Mouse (Mus musculus) fibroblast of lung, adult 2 months (primary cell): ENCODE data around the gene Fem1b.
"Not testable (repeated sequence)": the region's sequence is repeated elsewhere in the genome, so short reads cannot be mapped to it uniquely, and the experiment has no call there.

Source experiments
- DNase-seq: peaks from one replicate; pipeline ENCODE4 v3.0.0-alpha.2; 2011; ENCODE audit warnings: low read depth

Fem1b gene

DNA sequence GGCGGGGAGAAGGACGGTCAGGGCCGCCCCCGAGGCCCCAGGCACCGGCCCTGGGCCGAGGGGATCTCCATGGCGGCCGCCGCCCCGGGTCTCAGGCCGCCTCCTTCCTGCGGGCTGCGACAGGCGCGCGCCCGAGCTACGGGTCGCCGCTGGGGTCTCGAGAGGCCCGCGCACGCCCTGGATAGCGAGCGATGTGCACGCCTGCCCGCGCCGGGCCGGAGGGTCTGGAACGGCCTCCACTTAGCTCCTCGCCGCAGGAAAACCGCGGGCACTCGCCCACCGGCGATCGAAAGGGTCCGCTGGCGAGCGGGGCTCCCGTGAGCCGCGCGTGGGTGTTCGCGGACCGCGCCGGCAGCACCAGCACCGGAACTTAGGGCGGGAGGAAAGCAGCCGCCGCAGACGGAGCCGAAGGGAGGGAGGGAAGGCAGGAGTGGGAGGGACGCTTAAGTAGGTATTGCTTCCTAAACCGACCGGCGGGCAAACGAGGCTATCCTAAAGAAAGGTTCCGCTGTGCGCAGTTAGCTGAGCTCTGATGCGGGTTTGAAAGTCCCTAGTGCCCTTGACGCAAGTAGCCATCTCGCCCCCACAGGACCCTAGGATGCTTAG lies at the start of gene Fem1b:
Gene Fem1b, minus strand, starts transcription at position 419 of the 606 bp plus-strand sequence.
- DNase-seq, result peak; percentile 83

DNA sequence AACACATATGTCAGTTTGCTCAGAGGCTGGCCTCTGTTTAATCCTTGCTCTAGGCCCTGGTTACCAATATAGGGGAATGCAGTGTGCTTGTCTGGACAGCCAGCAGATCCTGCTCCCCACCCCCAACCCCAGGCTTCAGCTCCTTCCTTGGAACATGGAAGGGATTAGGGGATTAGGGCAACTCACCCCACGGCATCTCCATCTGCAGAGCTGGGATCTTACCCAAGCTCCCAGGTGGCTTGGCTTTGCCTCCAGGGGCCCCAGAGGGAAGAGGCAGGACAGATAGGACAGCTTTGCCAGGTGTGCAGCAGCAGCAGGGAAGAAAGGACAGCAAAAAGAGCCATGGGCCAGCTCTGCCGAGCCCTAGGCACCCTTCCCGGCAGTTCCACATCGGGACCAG lies 49.1 kb upstream of the Fem1b start:
- no peak for DNase-seq

DNA sequence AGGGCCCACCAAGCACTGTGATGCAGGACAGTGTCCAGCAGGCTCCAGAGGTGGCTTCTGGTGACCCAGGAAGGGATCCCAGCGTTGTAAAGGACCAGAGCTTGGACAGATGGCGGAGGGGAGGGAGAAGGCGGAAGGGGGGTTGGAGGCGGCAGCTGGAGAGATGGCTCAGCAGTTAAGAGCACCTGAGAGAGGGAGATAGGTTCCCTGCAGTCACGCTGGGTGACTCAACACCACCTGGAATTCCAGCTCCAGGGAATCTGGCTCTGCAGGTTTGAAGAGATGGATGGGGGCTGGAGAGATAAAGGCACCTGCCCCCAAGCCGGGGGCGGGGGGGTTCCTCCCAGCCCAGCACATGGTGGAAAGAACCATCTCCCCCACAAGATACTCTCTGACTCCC lies 48.4 kb upstream of the Fem1b start:
- not testable (repeated sequence) for DNase-seq

DNA sequence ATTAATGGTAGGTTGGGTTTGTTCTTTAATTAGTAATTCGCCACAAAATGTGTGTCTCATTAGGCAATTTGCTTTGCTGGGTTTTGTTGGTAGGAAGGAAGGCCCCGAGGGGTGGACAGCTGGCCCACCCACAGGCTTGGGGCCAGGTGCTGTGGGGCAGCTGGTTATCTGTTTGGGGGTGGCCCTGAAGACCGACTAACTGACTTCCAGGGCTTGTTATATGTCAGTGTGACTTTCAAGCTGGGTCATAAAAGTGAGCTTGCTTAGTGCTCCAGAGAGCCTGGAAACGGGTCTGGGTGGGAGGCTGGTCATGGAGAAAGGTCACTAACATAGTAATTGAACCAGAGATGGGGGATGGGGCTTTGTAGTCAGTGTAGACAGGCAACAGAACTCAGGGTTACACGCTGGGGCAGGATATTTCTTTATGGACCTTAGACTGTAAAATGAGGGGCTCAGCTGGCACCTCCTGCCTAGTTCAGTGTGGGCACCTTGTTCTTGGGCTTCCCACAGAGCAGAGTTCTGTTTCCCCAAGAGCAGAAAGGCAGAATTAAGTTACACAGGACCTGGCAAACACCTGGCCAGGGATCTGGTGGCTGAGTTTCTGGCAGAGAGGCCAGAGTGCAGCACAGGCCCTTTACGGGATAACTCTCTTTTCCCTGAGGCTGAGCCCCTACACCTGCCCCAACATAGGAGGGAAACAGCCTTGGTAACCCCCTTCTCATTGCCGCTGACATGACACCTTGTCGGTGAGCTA lies 46.7 kb upstream of the Fem1b start:
- DNase-seq, result no peak

DNA sequence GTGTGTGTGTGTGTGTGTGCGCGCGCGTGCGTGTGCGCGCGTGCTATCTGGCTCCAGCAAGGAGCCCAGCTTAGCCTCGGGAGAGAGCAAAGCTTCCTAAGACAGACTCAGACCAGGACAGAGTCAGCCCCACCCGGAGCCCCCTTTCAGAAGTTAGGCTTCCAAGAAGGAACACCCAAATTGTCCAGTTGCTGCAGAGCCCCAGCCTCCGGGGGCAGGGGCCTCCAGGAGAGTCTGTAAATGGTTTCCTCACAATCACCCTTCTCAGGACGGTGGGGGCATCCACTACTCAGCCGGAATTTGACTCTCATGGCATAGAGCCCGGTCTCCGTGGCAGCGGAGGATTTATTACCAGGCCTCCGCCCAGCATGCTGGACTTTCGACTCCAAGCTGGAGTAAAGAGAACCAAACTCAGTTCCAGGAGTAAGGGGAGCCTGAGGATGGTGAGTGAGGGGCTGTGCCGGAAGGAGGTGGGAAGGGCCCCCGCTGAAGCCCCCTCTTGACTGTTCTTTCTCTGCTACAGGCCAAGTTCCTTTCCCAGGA lies 46.1 kb upstream of the Fem1b start, which contains the start of gene Calml4:
Gene Calml4, plus strand, starts transcription at position 362 of the 543 bp plus-strand sequence.
- peak; percentile 61 for DNase-seq

DNA sequence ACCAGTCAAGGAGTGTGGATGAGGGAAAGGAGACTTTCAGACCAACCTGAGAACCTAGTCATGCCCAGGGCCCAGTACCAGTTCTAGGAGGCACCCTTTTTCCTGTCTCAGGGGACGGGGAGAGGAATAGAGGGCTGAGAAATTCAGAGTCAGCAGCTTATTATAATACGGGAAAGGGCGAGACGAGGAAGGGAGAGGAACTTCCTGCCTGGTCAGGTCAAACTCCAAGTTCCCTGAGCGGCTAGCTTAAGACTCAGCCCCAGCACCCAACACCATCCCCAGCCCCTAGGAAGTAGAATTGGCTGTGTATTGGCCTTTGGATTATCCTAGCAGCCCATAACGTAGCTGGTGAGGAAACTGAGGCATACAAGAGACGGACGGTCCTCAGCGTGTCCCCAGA lies 45.5 kb upstream of the Fem1b start:
- no peak for DNase-seq

DNA sequence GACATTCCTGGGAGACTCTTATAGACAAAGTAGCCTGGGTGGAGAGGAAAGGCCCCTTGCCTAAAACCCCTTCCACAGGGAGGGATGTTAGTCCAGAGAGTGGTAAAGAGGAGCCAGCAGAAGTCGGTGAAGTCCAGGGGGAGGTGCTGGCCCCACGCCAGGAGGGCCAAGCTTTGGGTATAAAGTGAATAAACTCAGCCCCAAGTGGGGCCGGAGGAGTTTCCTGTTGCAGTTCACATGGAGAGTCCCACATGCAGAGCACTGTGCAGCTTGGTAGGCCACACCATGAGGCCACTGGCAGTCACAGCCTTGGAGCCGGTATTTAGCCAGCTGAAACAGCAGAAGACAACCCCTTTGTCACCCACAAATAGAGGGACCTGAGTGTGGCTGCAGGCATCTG lies 42.7 kb upstream of the Fem1b start:
- DNase-seq, result no peak

DNA sequence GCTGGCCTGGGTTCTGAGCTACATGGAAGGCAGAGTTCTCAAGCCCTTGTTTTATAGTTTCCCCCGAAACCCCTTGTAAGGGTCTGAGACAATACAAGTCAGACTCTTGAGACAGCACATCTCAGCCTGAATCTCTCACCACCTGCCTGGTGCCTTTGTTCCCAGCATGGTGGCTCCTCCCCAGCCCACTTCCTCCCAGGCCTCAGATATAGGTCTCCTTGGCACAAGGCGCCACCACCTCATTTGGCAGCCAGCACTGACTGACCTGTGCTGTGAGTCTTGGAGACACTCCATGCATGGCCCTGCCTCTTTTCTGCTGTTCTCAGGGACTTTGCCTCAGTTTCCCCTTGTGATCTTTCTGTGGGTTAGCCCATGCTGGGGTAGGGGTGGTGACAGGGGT lies 39.8 kb upstream of the Fem1b start:
- no peak for DNase-seq

DNA sequence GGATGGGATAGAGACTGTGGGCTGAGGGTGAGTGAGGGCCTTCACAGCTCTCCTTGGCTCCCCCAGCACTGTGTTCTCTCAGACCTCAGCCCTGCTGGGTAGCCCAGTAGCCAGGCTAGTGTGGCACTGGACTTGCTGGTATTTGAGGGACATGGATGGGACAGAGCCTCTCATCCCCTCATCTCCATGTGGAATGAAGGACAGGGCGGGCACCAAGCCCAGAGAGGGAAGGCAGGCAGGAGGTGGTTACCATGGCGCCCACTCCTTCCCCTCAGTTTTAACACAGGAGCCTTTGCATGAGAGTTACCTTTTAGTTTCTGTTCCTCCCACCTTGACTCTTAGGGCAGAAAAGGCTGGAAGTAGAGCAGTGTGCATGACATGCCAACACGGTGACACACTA lies 36.9 kb upstream of the Fem1b start:
- no peak for DNase-seq

DNA sequence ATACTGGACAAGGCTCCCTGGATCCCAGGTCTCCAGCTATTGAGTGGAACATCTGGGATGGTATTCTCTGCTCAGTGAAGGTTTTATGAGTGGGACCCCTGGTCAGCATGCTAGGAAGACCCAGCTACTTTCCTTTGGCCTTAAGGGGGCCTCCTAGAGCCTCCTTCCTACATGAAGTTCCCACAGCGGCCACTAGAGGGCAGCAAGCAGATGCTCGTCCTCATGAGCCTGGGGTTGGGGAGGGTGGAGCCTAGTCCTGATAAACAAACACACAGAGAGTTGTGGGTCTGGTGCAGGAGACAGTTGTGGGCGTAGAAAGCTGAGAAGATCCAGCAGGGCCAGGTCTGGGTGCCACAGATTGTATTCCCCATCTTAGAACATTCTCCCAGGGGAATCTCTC lies 36.0 kb upstream of the Fem1b start:
- DNase-seq, result peak; percentile 57

DNA sequence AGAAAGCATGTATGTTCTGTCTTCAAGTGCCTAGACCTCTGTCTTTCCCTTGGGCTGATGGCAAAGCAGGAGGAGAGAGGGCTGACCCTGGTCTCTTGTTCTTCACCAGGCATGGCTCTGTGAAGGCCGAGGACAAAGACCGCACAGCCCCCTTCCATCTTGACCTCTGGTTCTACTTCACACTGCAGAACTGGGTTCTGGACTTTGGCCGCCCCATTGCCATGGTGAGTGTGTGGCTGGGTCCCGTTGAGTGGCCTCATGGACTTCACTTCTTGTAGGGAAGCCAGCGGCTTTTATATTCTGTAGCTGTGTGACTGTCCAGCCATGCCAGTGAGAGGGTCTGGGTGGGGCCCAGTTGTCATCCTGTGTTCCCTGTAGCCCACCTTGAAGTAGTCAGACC lies 32.7 kb upstream of the Fem1b start:
- DNase-seq, result no peak

DNA sequence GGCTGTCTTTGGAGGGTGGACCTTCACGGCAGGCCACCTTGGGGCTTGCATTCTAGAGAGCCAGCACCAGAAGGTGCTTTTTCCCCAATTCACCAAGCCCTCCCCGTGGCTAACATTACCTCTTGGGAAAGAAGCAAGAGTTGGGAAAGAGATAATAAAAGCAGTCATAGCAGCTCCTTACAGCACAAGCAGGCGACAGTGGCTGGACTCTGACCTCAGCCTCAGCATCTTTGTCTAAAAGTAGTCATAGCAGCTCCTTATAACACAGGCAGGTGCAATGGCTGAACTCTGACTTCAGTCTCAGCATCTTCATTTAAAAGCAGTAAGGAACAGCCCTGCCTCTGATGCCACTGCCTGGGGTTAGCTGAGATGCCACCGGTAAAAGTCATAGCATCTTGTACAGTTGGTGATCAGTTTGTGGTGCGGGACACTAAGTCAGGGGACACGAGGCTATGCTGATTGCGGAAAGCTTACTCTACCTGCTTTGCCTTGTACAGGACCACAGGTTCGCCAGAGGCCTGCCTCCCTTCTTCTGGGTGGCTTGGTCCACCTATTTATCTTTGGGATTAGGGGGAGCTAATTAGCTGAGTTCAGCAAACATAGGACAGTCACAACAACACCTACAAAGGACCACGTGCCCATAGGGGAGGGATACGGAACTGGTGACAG lies 31.8 kb upstream of the Fem1b start:
- no peak for DNase-seq

DNA sequence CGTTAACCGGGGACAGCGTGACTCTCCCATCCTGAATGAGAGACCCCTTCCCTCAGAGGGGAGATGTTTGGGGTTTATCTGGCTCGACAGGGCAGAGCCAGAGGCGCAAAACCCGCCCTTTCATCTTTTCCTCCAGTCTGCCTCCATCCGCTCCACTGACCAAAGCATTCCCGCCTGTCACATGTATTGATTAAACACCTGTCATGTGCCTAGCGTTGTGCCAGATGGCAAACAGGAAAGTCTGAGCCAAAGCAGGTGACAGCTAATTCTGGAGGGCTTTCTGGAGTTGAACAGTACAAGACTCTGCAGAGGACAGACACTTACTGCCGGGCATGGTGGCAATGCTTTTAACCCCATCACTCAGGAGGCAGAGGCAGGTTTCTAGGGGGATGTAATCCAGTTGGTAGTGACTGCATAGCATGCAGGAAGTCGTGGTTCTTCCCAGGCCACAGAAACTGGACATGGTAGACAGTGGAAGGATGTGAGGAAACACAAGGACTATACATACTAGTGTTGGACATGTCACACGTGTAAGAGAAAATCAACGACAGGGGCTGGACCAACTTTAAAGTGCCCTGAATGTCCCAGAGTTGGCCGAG lies 27.5 kb upstream of the Fem1b start:
- no peak for DNase-seq

DNA sequence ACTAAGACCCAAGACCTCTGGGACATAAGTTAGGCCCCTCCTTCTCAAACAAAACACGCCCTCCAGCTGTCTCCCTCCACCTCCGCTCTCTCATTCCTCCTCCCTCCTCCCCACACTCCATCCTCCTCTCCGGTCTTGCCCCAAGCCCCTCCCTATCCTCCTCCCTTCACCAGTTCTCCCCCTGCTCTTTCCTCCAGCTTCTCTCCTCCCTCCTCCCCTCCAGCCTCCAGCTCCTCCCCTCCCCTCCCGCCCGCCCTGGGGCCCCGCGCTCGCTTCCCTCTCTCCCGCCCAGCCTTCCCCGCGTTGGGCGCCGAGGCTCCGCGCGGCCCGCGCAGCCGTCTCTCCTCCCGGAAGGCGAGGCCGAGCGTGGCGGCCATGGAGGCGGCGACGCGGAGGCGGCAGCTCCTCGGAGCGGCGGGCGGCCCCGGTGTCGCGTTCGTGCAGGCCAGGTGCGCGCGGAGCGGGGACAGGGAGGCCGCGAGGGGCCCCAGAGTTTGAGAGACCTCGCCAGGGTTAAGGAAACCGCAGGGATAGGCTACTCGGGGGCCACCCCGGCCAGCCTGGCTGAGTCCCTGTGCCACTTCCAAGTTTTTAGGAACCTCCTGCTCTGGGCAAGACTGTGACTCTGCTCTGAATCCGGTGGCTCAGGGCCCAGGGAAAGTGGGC lies 26.9 kb upstream of the Fem1b start, which contains the start of gene Cln6:
Gene Cln6, plus strand, starts transcription at position 280 of the 666 bp plus-strand sequence.
- peak; percentile 58 for DNase-seq

DNA sequence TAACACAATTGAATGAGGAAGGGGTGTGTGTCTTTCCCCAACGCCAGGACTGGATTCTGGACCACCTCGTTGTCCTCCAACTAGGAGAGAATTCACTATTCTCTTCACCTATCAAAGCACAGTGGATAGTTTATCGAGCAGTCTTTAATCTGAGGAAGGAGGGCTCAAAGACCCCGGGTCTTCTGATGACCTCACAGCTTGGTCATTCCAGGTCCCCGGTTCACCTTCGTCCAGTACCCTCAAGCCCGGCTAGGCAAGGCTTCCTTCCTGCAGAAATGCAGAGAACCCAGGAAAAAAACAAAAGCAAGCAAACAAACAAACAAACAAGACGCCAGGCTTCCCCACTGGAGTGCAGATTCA lies 26.4 kb upstream of the Fem1b start:
- DNase-seq, result no peak

DNA sequence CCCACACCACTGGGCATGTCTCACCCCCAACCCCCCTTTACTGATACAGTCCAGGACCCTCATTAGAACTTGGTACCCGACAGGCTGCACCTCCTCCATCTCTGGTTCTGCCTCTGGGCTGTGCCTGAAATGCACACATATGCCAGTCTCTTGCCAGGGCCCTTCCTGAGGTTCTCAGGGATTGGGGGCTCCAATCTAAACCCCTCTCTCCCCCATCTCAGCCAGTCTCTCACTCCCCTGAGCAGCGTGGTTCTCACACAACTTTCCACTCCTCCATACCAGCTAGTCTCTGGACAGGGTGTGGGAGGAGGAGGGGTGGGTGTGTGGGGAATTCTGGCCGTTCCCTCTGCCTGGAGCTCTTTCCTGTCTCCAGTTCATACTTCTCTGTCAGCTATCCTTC lies 25.9 kb upstream of the Fem1b start:
- no peak for DNase-seq

DNA sequence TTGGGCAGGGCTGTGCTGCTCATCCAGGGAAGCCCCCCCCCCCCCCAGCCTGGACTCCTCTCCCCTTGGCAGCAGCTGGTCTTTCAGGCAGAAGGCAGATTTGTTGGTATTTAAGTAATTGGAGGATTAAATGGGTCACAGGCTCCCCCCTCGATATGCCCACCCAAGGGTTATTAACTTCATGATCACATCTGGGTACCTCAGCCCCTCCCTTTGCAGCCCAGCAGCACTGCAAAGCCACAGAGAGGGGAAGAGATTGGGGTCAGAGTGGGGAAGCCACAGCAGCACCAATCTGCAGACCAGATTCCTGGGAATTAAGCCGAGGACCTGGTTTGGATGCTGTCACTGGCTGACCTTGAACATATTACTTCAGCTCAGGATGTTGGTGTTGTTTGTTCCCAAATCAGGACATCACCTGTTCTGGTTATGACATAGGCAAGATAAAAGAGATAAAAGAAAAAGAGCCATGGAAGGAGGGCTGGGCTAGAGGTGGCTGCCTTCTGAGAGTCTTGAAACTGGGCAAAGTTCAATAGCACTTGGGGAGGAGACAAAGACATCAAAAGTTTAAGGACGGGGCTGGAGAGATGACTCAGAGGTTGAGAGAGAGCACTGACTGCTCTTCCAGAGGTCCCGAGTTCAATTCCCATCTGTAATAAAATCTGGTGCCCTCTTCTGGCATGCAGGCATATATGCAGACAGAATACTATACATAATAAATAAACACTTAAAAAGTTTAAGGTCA lies 24.1 kb upstream of the Fem1b start:
- no peak for DNase-seq

DNA sequence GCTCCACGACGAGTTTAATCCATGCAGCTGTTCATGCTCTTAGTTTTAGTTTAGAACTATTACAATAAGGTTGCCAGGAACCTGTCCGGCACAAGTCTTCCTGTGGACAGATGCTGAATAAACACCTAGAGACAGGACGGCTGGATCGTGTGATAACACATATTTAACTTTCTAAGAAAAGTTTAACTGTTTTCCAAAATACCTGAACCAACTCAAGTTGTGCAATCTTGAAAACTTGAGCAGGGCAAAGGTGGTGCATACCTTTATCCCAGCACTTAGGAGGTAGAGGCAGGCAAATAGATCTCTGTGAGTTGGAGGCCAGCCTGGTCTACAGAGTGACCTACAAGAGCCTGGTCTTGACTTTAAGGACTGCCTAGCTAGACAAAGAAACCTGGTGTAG lies 23.2 kb upstream of the Fem1b start:
- DNase-seq, result no peak

DNA sequence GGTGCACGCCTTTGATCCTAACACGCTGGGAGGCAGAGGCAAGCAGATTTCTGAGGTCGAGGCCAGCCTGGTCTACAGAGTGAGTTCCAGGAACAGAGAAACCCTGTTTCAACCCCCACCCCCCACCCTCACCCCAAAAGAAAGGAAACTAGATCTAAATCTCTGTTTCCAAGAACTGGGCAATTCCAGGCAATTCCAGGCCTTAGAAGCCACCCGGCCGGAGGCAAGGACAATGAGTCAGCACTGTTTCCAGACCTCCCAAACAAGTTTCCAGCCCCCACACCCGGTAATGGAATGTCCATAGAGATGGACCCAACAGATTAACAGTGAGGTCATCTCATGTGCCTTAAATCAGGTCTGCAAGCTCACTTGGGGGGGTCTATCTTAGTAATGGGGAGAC lies 18.1 kb upstream of the Fem1b start:
- DNase-seq, result no peak

DNA sequence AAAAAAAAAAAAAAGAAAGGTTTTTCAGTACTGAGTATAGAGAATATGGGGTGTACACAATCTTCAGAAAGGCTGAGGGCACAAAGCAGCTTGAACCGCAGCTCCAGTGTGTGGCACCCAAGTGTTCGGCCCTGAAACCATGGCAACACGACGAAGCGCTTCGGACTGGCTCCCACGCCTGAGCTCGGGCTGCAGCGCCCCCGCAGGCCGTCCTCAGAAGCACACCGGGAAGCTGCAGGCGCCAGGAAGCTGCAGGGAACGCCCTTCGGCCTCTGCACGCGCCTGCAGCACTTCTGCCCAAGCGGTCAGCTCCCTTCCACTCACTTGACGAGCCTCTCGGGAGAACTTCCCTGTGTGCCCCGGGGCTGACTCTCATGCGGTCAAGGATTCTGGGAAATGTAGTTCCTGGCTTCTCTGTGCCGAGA lies 16.9 kb upstream of the Fem1b start:
- peak; percentile 96 for DNase-seq

DNA sequence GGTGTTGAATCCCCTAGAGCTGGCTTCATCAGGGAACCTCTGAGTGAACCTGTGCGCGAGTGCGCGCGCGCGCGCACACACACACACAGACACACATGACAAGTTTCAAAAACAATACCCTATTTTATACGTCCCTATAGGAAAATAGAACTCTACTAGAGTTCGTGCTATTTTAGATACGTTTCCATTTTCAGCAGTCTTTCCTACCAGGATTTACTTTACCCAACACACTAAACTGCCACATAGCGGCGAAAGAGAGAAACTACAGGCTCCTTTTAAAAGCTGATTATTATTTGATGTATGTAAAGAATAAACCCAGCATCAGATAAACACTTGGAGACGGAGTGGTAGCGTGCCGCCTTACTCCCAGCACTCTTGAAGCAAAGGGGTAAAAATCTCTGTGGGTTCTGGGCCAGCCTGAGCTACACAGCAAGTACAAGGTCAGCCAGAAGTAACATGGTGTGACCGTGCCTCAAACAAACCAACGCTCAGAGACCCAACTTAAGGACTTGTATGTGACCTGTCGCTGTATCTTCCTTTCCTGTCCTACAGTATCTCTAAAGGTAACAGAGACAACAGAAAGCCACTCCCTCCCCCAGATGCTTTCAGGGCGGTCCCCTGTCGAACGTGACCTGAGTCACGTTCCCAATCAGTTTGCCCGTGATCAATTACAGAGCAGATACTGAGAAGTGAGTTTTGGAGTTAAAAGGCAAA lies 16.4 kb upstream of the Fem1b start:
- no peak for DNase-seq
